Mouse (Mus musculus) brain, embryonic 14.5 days (tissue): Measurements from ENCODE around the gene A2ml1.

Experiments used
- CTCF ChIP-seq: fragments of 200-500 bp; IDR thresholded peaks from 2 replicates; pipeline ENCODE4 v1.5.1; 2012; ENCODE audit warnings: inconsistent platforms, mild to moderate bottlenecking, moderate library complexity, borderline replicate concordance; ENCODE audit not compliant: insufficient read depth, insufficient read length; ENCODE audit errors: extremely low read depth
- POLR2A ChIP-seq: fragments of 200-500 bp; IDR thresholded peaks from 2 replicates; pipeline ENCODE4 v1.6.1; 2012; ENCODE audit warnings: mild to moderate bottlenecking, inconsistent platforms, borderline replicate concordance; ENCODE audit not compliant: poor library complexity, insufficient read depth, insufficient read length, severe bottlenecking; ENCODE audit errors: extremely low read depth

DNA sequence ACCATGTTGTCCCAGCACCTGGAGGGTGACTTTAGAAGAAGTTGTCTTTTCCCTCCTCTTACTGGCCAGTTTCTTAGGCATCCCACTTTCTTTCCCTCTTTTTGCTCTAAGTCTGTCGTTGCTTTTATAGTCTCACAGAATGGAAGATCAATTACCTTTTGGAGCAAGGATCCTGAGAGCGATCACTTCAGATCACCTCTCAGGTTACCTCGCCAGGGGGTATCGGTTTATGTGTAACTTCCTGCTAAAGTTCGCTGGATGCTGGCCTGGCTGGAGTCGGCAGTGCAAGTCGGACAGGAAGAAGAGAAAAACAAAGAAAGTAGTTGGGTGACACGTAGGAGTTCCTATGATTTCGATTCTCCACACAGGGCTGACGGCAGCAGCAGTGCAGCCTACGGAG is at the start of gene A2ml1:
- no peak for TF ChIP-seq CTCF
- no peak for TF ChIP-seq POLR2A
